Mouse (Mus musculus): Measurements from ENCODE around the gene Ube3b. TPM values are rescaled to one million over a fixed set of nuclear protein-coding genes. Genes with fewer than 3 reads are reported as not detected.

Gene Ube3b
- polyA plus RNA-seq, 1 experiment: 43.0 TPM

DNA sequence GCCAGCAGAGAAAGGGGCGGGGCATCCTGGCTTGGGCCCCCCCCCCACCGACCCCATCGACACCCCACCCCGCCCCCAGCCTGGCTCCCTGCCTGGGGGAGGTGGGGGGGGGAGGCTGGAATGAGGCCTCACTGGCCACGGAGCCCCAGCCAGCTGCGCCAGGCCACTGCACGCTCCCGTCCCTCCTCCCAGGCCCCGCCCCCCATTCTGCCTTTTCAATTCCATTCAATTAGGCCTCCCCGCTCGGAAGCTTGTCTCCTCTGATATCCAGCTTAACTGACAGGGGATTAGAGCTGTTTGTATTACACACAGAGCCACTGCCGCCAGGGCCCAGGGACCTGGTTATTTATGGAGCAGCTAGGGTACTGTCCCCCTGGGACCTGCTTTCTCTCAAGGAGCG lies 87.0 kb downstream of the Ube3b start:
- peaks cover 5% of the 10 kb centered on the region for H3K4me1 ChIP-seq (ENCODE audit: control insufficient read depth, insufficient read depth, low read length)
- peak overlapping the region; percentile 18 for H3K4me3 ChIP-seq (ENCODE audit: low read depth, low read length)
- no peaks in the 10 kb centered on the region for H3K9me3 ChIP-seq (replicated peaks; ENCODE audit: control insufficient read depth, insufficient read depth, low read length, poor library complexity, severe bottlenecking)
- H3K36me3 ChIP-seq (ENCODE audit: control insufficient read depth, insufficient read depth, low read length, poor library complexity, severe bottlenecking): no peaks in the 10 kb centered on the region
- 0 out of 2 replicates have a peak overlapping the region, but pooled peaks have one; percentile 14 for H3K27ac ChIP-seq (ENCODE audit: insufficient read depth, low read length)
- H3K9ac ChIP-seq (ENCODE audit: low read depth, poor library complexity, severe bottlenecking): 0 out of 2 replicates have a peak overlapping the region, but pooled peaks have one; percentile 19
- no peak for TF ChIP-seq EP300 (IDR thresholded peaks at IDR 0.05; ENCODE audit: insufficient read depth, low read depth, low read length)
- no peaks in the 10 kb centered on the region for H3K27me3 ChIP-seq (ENCODE audit: control insufficient read depth, insufficient read depth, low read length, poor library complexity, severe bottlenecking)

DNA sequence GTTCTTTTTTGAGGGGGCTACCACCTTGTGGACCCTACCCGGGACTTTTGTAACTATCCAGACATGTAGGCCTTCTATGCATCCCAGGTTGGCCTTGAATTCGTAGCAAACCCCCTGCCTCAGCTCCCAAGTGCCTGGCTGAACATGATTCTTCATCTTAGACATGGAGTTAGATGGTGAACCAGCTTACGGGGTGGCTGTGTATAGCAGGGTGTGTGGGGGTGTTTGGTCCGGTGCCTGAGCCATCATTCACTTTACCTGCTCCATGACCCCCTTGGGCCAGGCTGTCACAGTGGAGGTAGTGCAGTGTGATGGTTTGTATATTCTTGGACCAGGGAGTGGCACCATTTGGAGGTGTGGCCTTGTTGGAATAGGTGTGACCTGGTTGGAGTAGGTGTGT lies 87.6 kb downstream of the Ube3b start:
- TF ChIP-seq POLR2A (IDR thresholded peaks at IDR 0.05; ENCODE audit: insufficient read depth, low read length) (no peak), CTCF (IDR thresholded peaks at IDR 0.05; ENCODE audit: low read depth, low read length) (no peak), EP300 (IDR thresholded peaks at IDR 0.05; ENCODE audit: insufficient read depth, low read depth, low read length) (no peak)
- H3K27ac ChIP-seq (ENCODE audit: insufficient read depth, low read length): 0 out of 2 replicates have a peak overlapping the region, but pooled peaks have one; percentile 14
- H3K9ac ChIP-seq (ENCODE audit: low read depth, poor library complexity, severe bottlenecking): 0 out of 2 replicates have a peak overlapping the region, but pooled peaks have one; percentile 19
- H3K4me1 ChIP-seq (ENCODE audit: control insufficient read depth, insufficient read depth, low read length): peaks cover 5% of the 10 kb centered on the region
- no peak overlapping the region for H3K4me3 ChIP-seq (ENCODE audit: low read depth, low read length)
- H3K36me3 ChIP-seq (ENCODE audit: control insufficient read depth, insufficient read depth, low read length, poor library complexity, severe bottlenecking): no peaks in the 10 kb centered on the region
- no peaks in the 10 kb centered on the region for H3K27me3 ChIP-seq (ENCODE audit: control insufficient read depth, insufficient read depth, low read length, poor library complexity, severe bottlenecking)
- no peaks in the 10 kb centered on the region for H3K9me3 ChIP-seq (replicated peaks; ENCODE audit: control insufficient read depth, insufficient read depth, low read length, poor library complexity, severe bottlenecking)

DNA sequence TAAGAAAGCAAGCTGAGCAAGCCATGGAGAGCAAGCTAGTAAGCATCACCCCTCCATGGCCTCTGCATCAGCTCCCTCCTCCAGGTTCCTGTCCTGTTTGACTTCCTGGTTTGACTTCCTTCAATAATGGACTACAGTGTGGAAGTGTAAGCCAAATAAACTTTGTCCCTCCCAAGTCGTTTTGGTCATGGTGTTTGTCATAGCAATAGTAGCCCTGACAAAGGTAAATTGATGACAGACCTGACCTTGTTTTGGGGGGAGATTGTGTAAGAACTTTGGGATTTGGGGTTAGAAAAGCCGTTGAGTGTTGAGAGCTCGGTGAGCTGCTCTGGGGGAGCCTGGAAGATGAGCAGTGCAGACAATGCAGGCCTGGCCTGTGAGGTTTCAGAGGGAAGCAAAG lies 90.0 kb downstream of the Ube3b start:
- no peak for TF ChIP-seq POLR2A (IDR thresholded peaks at IDR 0.05; ENCODE audit: insufficient read depth, low read length)
- TF ChIP-seq EP300 (IDR thresholded peaks at IDR 0.05; ENCODE audit: insufficient read depth, low read depth, low read length): no peak
- Histone ChIP-seq H3K27me3 (ENCODE audit: control insufficient read depth, insufficient read depth, low read length, poor library complexity, severe bottlenecking) (no peaks in the 10 kb centered on the region), H3K9me3 (replicated peaks; ENCODE audit: control insufficient read depth, insufficient read depth, low read length, poor library complexity, severe bottlenecking) (no peaks in the 10 kb centered on the region), H3K4me1 (ENCODE audit: control insufficient read depth, insufficient read depth, low read length) (peaks cover 5% of the 10 kb centered on the region), H3K9ac (ENCODE audit: low read depth, poor library complexity, severe bottlenecking) (no peak overlapping the region), H3K27ac (ENCODE audit: insufficient read depth, low read length) (no peak overlapping the region), H3K36me3 (ENCODE audit: control insufficient read depth, insufficient read depth, low read length, poor library complexity, severe bottlenecking) (no peaks in the 10 kb centered on the region), H3K4me3 (ENCODE audit: low read depth, low read length) (no peak overlapping the region)

Other genes with a start within 250 kb of the Ube3b start
- 8.0 and 9.3 TPM in 2 replicates for gene Acacb, start 234.1 kb upstream of the Ube3b start, polyA plus RNA-seq (2011; ENCODE audit: insufficient read depth, insufficient read length, low read depth, missing spikeins)
- 2.6 and 3.7 TPM in 2 replicates for gene Foxn4, start 106.8 kb upstream of the Ube3b start, polyA plus RNA-seq (2011; ENCODE audit: insufficient read depth, insufficient read length, low read depth, missing spikeins)
- gene Myo1h, start 91.4 kb upstream of the Ube3b start, polyA plus RNA-seq (2011; ENCODE audit: insufficient read depth, insufficient read length, low read depth, missing spikeins): 1.8 and 1.9 TPM in 2 replicates
- gene Kctd10, start 99 bp upstream of the Ube3b start, polyA plus RNA-seq (2011; ENCODE audit: insufficient read depth, insufficient read length, low read depth, missing spikeins): 60.4 and 64.6 TPM in 2 replicates
- gene Mmab, start 63.5 kb downstream of the Ube3b start, polyA plus RNA-seq (2011; ENCODE audit: insufficient read depth, insufficient read length, low read depth, missing spikeins): 11.9 and 14.6 TPM in 2 replicates
- gene Mvk, start 63.7 kb downstream of the Ube3b start, polyA plus RNA-seq (2011; ENCODE audit: insufficient read depth, insufficient read length, low read depth, missing spikeins): 16.7 and 18.3 TPM in 2 replicates
- 3.4 and 5.3 TPM in 2 replicates for gene Fam222a, start 187.4 kb downstream of the Ube3b start, polyA plus RNA-seq (2011; ENCODE audit: insufficient read depth, insufficient read length, low read depth, missing spikeins)